Mouse (Mus musculus): ENCODE measurements around the gene Nod2. TPM values are rescaled to one million over a fixed set of nuclear protein-coding genes. Genes with fewer than 3 reads are reported as not detected.

Nod2 gene
- polyA plus RNA-seq, 1 experiment from 2014 or later = 0.10 TPM

Other genes starting within 250 kb of the Nod2 start
- 72.3 and 80.1 TPM in 2 replicates for gene Nkd1, start 126.0 kb upstream of the Nod2 start, polyA plus RNA-seq (2016; fragmentation: Nextera tagmentation; extraction: Ambion mirVana)
- gene Snx20, start 11.2 kb upstream of the Nod2 start, polyA plus RNA-seq (2016; fragmentation: Nextera tagmentation; extraction: Ambion mirVana) = 1.2 and 1.3 TPM in 2 replicates
- 9.0 and 11.3 TPM in 2 replicates for gene Cyld, start 49.7 kb downstream of the Nod2 start, polyA plus RNA-seq (2016; fragmentation: Nextera tagmentation; extraction: Ambion mirVana)

Data from midbrain, embryonic 10.5 days (tissue).